Mouse (Mus musculus) CH12.LX (cell line): Measurements from ENCODE around the gene Actr1a. TPM values are rescaled to one million over a fixed set of nuclear protein-coding genes. Genes with fewer than 3 reads are reported as not detected.
A peak's percentile ranks its signal among the peaks of the same experiment; 100 is the strongest.

ENCODE experiments used
- DNase-seq: peaks from one replicate; pipeline ENCODE4 v3.0.0-alpha.2; 2013; ENCODE audit errors: extremely low read depth
- H3K27ac ChIP-seq: 2 replicates; pipeline ENCODE4 v1.5.1; 2012; ENCODE audit warnings: low read depth, mild to moderate bottlenecking, control low read depth, moderate library complexity; ENCODE audit not compliant: insufficient read depth
- H3K27me3 ChIP-seq: replicated peaks from 2 replicates; pipeline ENCODE3; 2012; ENCODE audit warnings: inconsistent platforms
- H3K36me3 ChIP-seq, 2 experiments: replicated peaks in 1 of 2; 2 replicates each; pipeline versions ENCODE3 to v1.6.1; 2012; ENCODE audit warnings: inconsistent platforms in 1 of 2, low read length in 1 of 2, mild to moderate bottlenecking in 1 of 2, mixed read lengths in 1 of 2, moderate library complexity in 1 of 2; ENCODE audit not compliant: control insufficient read depth in 1 of 2, insufficient read depth in 1 of 2
- H3K4me1 ChIP-seq, 2 experiments: 2 replicates each; pipeline ENCODE4 v1.6.1; 2012; ENCODE audit warnings: inconsistent platforms in 1 of 2, moderate library complexity in 1 of 2; ENCODE audit not compliant: insufficient read depth in 2 of 2, control insufficient read depth in 1 of 2
- H3K4me2 ChIP-seq: 2 replicates; pipeline ENCODE4 v1.6.1; 2012; ENCODE audit warnings: low read depth, mild to moderate bottlenecking, control low read depth; ENCODE audit not compliant: poor library complexity, insufficient read depth, severe bottlenecking
- H3K4me3 ChIP-seq, 3 experiments: fragments of 150-350 bp in 1 of 3; sonication (generic) in 1 of 3; replicated peaks in 1 of 3; 2 replicates each; pipeline versions ENCODE3 to v1.5.1; 2011 to 2012; ENCODE audit warnings: low read depth in 2 of 3, low read length in 2 of 3, mild to moderate bottlenecking in 2 of 3, moderate library complexity in 2 of 3, control low read depth in 1 of 3, improper control_type of control experiment in 1 of 3, inconsistent platforms in 1 of 3, mixed read lengths in 1 of 3; ENCODE audit not compliant: poor library complexity in 1 of 3
- H3K79me2 ChIP-seq: replicated peaks from 2 replicates; pipeline ENCODE4 v1.6.1; 2012; ENCODE audit warnings: mild to moderate bottlenecking, moderate library complexity; ENCODE audit not compliant: control insufficient read depth, poor library complexity, insufficient read depth, severe bottlenecking; ENCODE audit errors: extremely low read depth
- H3K9ac ChIP-seq: 2 replicates; pipeline ENCODE4 v1.6.1; 2012; ENCODE audit warnings: low read depth, mild to moderate bottlenecking, control low read depth, moderate library complexity; ENCODE audit not compliant: insufficient read depth
- H3K9me3 ChIP-seq: replicated peaks from 2 replicates; pipeline ENCODE3; 2012; ENCODE audit warnings: low read length, inconsistent platforms, mixed read lengths
- CTCF ChIP-seq, 2 experiments: IDR thresholded peaks in 1 of 2; conservative IDR thresholded peaks in 1 of 2; 2 replicates each; pipeline ENCODE4 v1.5.1; 2011 to 2012; ENCODE audit warnings: low read depth in 2 of 2, low read length in 2 of 2, improper control_type of control experiment in 1 of 2, inconsistent platforms in 1 of 2, mild to moderate bottlenecking in 1 of 2, moderate library complexity in 1 of 2
- ETS1 ChIP-seq: conservative IDR thresholded peaks from 2 replicates; pipeline ENCODE4 v1.6.1; 2012; ENCODE audit warnings: low read depth, mild to moderate bottlenecking, inconsistent platforms, low read length, improper control_type of control experiment, moderate library complexity
- JUN ChIP-seq: IDR thresholded peaks from 2 replicates; pipeline ENCODE4 v1.6.1; 2011; ENCODE audit warnings: low read depth, mild to moderate bottlenecking, low read length, improper control_type of control experiment, moderate library complexity; ENCODE audit not compliant: insufficient read depth
- MAFK ChIP-seq: IDR thresholded peaks from 2 replicates; pipeline ENCODE4 v1.6.1; 2011; ENCODE audit warnings: low read length, improper control_type of control experiment; ENCODE audit not compliant: insufficient replicate concordance
- NELFE ChIP-seq: IDR thresholded peaks from 2 replicates; pipeline ENCODE4 v1.6.1; 2011; ENCODE audit warnings: low read depth, low read length, improper control_type of control experiment
- NRF1 ChIP-seq: IDR thresholded peaks from 2 replicates; pipeline ENCODE4 v1.6.1; 2014; ENCODE audit warnings: low read depth, mild to moderate bottlenecking, inconsistent platforms, low read length, improper control_type of control experiment, moderate library complexity
- PAX5 ChIP-seq: IDR thresholded peaks from 2 replicates; pipeline ENCODE4 v1.6.1; 2012; ENCODE audit warnings: low read length, inconsistent platforms, mixed read lengths
- POLR2A ChIP-seq: IDR thresholded peaks from 2 replicates; pipeline ENCODE4 v1.6.1; 2011; ENCODE audit warnings: low read depth, mild to moderate bottlenecking, improper control_type of control experiment, low read length
- SIN3A ChIP-seq: IDR thresholded peaks from 2 replicates; pipeline ENCODE4 v1.6.1; 2012; ENCODE audit warnings: low read length, improper control_type of control experiment, inconsistent platforms
- UBTF ChIP-seq: IDR thresholded peaks from 2 replicates; pipeline ENCODE4 v1.6.1; 2012; ENCODE audit warnings: low read depth, mild to moderate bottlenecking, inconsistent platforms, low read length, improper control_type of control experiment, moderate library complexity
- USF2 ChIP-seq: conservative IDR thresholded peaks from 2 replicates; pipeline ENCODE4 v1.6.1; 2011; ENCODE audit warnings: low read depth, low read length, improper control_type of control experiment
- ZMIZ1 ChIP-seq: IDR thresholded peaks from 2 replicates; pipeline ENCODE4 v1.6.1; 2012; ENCODE audit warnings: low read depth, mild to moderate bottlenecking, inconsistent platforms, low read length, improper control_type of control experiment
- ZNF384 ChIP-seq: IDR thresholded peaks from 2 replicates; pipeline ENCODE4 v1.6.1; 2012; ENCODE audit warnings: low read depth, low read length, improper control_type of control experiment, inconsistent platforms
- dilution Hi-C: fragments of 300-500 bp; cut with MboI; formaldehyde crosslinking; loops from 2 replicates; pipeline ENCODE4 v1.14.3; 2020; ENCODE audit warnings: low sequenced_read_pairs; ENCODE audit not compliant: extremely low pct_unique_long_range_greater_than_20kb, extremely low pct_ligation_motif_present
- in situ Hi-C: fragments of 300-500 bp; cut with MboI; formaldehyde crosslinking; loops from 3 replicates; pipeline ENCODE4 v1.14.3; 2019; ENCODE audit warnings: low sequenced_read_pairs, low pct_ligation_motif_present, low pct_unique_long_range_greater_than_20kb, mixed read lengths
- polyA plus RNA-seq: library from polyadenylated mRNA; unstranded; fragments of >175 nt; gene quantifications from 2 replicates; pipeline ENCODE4 v1.2.1, GENCODE M21; 2012; ENCODE audit warnings: low read depth; ENCODE audit not compliant: insufficient read length
- total RNA-seq, 2 experiments: library from RNA; depleted of rRNA; stranded (reverse); fragments of 300-350 nt in 1 of 2; fragments of >200 nt in 1 of 2; gene quantifications; 2 replicates each; pipeline ENCODE4 v1.2.3; 2012 to 2014

The Actr1a gene
- total and polyA plus RNA-seq, 3 experiments, result 69.4 to 88.4 (median 75.7) TPM

GRCm38 (mm10) chr19:46337719-46338330 is 57.7 kb downstream of the Actr1a start:
- 0 out of 2 replicates have a peak, but pooled peaks cover 2% of the 10 kb centered on the region for H3K79me2 ChIP-seq

GRCm38 (mm10) chr19:46333906-46334305 is 61.6 kb downstream of the Actr1a start:
- TF ChIP-seq JUN (no peak), SIN3A (no peak), POLR2A (no peak), NRF1 (no peak), USF2 (no peak), MAFK (no peak), ZNF384 (no peak), CTCF (conservative IDR thresholded peaks at IDR 0.05 in 1 of 2, IDR thresholded peaks at IDR 0.05 in 1 of 2; ENCODE audit: low read depth in 2 of 2, low read length in 2 of 2) (no peak), PAX5 (no peak), UBTF (no peak), NELFE (no peak)
- no peak overlapping the region for H3K9ac ChIP-seq
- peaks cover 13 to 52% of the 10 kb centered on the region in 2 experiments for H3K4me1 ChIP-seq
- in situ Hi-C loops (no loop called here), dilution Hi-C loops (no loop called here)
- DNase-seq, result no peak
- H3K36me3 ChIP-seq, result peaks cover 22 to 51% of the 10 kb centered on the region in 2 experiments
- H3K27ac ChIP-seq, result no peak overlapping the region
- H3K27me3 ChIP-seq, result no peaks in the 10 kb centered on the region
- H3K79me2 ChIP-seq, result 0 out of 2 replicates have a peak, but pooled peaks cover 2% of the 10 kb centered on the region
- no peak overlapping the region for H3K4me2 ChIP-seq
- no peaks in the 10 kb centered on the region for H3K9me3 ChIP-seq
- H3K4me3 ChIP-seq, result no peak overlapping the region

More at GRCm38 (mm10) chr19:46337719-46338330, 57.7 kb downstream of the Actr1a start:
- Histone ChIP-seq H3K27ac (no peak overlapping the region), H3K27me3 (no peaks in the 10 kb centered on the region), H3K4me1 (peaks cover 12 to 49% of the 10 kb centered on the region in 2 experiments), H3K4me3 (peak overlapping the region; percentile 71 to 84 (median 81)), H3K9ac (peak overlapping the region; percentile 64), H3K36me3 (peaks cover 0 to 17% of the 10 kb centered on the region in 2 experiments), H3K4me2 (peak overlapping the region; percentile 97), H3K9me3 (no peaks in the 10 kb centered on the region)
- dilution Hi-C loops, result no loop called here
- in situ Hi-C loops, result no loop called here
- no peak for TF ChIP-seq JUN
- TF ChIP-seq ETS1, result no peak
- TF ChIP-seq NRF1, result no peak; the same call in 1 of the 2 replicates
- no peak for TF ChIP-seq ZMIZ1
- no peak for DNase-seq
